Mouse (Mus musculus): Measurements from ENCODE around the gene Patz1.

Patz1 gene

DNA sequence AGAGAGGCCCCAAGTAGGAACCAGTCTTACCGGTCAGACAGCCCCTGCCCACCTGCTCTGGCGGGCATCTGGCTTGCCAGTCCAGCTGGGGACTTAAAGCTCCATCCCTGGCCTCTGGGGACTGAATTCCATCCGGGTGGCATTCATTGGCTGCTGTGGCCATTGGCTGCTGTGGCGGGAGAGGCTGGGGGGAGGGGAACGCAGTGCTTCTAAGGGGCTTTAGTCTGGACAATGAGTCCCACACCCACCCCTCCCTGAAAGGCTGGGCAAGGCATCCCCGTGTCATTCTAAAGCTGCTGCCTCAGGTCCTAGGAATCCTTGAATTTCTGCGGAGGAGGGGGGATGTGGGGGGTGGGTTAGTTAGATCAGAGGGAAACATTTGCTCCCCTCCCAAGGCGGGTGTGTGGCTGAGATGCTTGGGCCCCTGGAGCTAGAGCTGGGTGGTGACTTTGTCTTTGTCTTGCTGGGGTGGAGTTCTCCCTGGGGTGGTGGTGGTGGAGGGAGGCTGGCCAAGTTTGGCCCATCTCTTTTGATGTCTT, 4.1 kb downstream of the Patz1 start:
- DNase-seq: peak; percentile 72 to 80

- no peak for DNase-seq
Observed at GRCm38 (mm10) chr11:3293361-3293760, 4.7 kb downstream of the Patz1 start.

DNA sequence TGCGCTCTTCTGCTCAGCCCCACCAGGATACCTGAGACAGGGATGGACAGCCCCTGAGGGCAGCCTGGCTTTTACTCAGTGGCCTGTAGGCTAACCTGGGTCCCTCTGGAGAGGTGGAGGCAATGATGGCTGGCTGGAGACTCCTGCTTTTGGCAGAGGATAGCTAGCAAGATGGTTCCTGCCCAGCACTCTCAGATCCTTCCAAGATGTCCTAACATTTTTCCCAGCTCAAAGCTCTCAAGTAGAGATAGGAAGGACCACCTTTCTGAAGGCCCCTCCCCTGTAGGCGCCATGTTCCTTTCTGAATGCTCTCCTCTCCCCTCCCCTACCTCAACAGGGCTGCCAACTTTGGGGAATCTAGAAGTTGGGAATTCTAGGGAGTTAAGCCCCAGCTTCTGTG, 6.0 kb downstream of the Patz1 start:
- DNase-seq: no peak

DNA sequence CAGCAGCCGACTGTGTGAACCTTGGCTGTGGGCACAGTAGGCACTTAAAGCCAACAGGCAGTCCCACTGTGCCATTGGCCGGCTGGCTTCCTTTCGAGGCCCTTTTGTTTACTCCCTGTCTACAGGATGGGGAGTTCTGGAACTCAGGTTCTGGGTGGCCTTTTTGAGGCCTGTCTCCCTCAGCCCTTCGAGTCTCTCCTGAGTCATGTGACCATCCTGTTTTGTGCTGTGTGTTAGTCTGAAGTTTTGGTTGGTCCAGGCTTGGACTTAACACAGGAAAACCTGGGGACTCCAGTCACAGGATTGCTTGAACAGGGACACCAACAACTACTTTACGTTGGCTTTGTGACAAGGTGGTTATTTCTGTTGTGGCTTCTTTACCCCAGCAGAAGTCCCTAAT, 7.4 kb downstream of the Patz1 start:
- DNase-seq: no peak

DNA sequence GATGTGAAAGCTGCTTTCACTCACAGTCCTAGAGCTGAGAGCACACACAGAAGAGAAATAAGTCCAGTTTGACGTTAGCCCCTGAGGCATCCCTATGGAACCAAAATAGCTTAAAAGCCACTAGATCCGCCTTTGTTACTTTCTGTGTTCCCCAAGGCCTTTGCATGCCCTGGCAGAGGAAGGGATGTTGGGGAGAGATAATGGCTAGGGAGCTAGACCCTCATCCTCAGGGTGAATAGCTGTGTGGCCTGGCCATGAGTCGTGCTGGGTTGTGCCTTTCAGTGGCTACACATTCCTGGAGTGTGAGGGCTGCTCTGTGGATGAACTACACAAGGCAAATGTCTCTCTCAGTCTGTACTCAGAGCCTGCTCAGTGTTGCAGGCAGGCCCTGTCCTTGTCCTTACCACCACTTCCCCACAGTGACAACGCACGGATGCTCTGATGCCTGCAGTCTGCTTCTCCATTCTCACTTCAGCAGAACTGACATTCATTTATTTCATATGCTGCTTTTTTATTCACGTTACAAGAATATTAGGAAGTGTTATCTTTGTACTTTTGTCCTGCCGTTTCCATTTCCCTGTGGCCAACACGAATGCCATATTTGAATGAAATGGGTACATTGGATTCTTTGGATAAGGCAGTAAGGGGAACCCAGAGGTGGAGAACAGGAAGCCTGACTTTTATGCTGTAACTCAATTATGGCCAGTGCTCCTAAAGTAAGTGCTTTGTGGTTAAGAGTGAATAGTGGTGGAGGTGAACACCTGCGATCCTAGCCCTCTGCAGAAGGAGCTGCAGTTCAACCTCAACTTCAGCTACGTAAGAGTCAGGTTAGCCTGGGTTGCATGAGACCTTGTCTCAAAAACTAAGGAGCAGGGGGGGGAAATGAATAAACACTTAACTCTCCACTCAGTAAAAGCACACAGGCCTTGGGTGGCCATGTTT, 9.5 kb downstream of the Patz1 start:
- DNase-seq: no peak

GRCm38 (mm10) chr11:3298813-3299185, 10.1 kb downstream of the Patz1 start:
- DNase-seq: no peak

DNA sequence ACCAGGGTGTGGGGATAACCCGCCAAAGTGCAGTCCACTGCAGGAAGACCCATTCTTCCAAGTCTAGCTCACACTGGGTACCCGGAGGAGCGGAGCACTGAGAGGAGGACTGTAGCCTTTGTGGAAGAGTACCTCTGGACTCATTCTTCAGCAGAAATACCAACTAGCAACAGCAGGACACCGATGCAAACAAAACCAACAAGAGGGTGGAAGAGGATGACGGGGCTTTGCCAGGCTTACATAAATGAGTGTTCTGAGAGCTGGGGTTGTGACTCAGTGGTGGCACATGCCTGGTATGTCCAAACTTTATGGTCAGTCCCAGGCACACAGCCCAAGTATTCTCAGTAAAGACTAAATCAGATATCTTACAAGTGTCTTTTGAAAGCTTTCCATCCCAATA, 12.4 kb downstream of the Patz1 start:
- DNase-seq: no peak

DNA sequence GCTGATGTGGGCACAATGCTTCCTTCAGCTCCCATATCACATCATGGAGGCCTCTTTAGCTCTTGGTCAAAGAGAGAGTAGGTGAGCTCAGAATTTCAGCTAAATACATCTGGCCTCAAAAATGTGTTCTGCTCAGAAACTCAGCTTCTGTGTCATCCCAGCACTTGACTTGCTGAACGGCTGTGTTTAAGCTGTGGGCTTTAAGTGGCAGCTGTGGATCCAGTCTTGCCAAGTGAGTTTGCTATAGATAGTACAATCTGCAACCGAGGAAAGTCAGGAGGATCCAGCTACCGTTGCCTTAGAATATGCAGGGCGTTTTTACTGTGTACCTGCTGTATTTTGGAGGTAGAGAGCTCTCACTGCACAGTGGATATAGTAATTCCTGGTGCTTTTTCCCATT, 13.7 kb downstream of the Patz1 start:
- DNase-seq: no peak

DNA sequence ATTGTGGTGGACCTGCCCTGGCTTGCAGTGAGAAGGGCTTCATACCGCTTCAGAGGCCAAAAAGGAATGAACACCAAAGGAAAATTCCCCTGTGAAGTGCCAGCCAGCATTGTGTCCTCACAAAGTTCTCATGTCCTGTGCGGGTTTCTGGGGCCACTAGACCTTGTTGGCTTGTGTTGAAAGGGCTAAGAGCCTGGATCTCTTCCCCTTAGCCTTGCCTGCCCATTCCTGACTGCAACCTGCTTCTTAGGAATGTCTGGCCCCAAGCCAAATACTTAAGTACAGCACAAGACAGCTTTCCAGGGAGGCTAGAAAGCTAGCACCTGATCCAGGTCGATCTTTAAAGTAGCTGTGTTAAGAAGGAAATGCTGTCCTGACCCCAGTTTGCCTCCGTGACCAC, 14.1 kb downstream of the Patz1 start:
- DNase-seq: no peak

DNA sequence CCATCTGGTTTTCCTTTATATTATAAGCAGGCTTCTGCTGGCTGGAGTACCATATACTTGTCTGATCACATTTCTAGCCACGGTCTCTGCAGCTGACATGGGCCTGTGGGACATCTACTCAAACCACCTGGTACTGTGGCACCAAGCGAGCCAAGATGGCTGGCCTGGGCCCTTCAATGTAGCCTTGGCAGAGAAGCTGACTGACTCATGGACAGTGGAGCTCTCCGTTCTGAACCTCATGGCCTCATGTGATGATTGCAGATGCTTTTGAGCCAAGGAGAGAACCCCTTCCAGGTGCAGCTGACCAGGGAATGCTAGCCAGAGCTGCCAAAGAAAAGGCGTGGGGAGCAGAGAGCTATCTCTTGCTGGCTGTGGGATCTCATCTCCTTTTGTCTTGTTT, 17.1 kb downstream of the Patz1 start:
- DNase-seq: no peak

- DNase-seq: no peak
Observed at GRCm38 (mm10) chr11:3307875-3308274, 19.2 kb downstream of the Patz1 start.

- no peak for DNase-seq
Observed at GRCm38 (mm10) chr11:3309884-3310283, 21.2 kb downstream of the Patz1 start.

DNA sequence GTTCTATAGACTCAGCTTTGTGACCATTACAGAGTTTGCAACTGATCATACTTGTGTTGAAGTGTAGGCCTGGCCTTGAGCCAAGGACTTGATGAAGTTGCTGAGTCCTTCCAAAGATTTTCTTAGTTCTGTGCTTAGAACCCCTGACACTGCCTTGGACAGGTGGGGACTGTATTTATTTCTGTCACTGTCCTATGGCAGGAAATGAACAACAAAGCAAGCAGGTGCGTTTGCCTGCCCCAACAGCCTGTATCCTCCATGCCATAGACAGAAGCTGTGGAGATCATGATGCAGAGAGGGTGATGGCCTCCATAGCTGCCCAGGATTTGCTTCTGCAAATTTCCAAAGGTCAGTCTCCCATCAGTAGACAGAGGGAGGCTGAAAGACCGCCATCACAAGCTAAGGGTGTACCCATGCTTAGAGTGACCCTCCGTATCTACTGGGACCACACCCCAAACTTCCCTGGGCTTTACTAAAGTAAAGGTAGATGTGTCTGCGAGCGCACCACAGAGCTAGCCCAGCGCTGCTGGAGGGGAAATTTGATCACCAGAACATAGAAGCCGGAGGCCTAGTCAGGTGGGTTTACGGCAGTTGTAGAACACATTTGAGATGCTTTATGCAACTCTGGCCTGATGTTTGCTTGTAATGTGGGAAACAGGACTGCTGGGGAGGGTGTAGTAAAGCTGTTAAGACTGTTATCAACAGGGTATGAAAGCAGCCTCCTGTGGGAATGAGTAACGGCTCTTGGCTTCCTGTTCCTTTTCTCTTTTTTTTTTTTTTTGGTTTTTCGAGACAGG, 22.3 kb downstream of the Patz1 start:
- no peak for DNase-seq

GRCm38 (mm10) chr11:3311586-3312347, 23.1 kb downstream of the Patz1 start:
- DNase-seq: no peak

- no peak for DNase-seq
Observed at GRCm38 (mm10) chr11:3313294-3313693, 24.6 kb downstream of the Patz1 start.

- peak; percentile 79 to 85 for DNase-seq
Observed at GRCm38 (mm10) chr11:3314148-3314547, 25.5 kb downstream of the Patz1 start.

DNA sequence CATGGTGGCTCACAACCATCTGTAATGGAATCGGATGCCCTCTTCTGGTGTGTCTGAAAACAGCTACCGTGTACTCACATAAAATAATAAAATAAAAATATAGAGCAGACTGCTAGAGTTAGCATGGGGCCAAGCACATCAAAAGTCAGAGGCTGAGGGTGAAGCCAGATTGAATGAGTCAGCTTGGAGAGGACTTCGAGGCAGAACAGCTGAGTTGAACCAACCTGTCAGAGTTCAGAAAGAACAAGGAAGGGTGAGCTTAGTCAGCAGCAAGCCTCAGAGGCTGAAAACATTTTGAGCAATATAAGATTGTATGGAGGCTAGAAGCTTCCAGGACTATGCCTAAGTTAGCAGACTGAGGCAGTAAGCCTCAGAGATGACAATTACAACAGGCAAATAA, 29.6 kb downstream of the Patz1 start:
- DNase-seq: no peak

DNA sequence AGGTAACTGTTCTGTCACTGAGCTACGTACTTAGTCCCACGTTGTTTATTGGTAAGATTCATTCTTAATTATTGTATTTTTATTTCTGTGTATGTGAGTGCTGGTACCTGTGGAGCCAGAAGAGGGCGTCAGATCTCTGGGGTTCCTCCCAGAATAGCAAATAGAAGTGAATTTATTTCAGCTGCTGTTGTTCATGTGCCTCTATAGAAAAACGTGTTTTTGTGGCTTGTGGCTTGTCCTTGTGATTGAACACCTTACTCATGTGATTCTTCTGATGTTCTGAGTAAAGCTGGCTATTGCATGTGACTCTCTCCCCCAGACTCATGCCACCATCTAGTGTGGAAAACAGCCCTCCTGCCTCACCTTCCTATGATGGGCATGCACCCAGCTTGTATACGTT, 39.6 kb downstream of the Patz1 start:
- no peak for DNase-seq

GRCm38 (mm10) chr11:3328806-3329775, 40.4 kb downstream of the Patz1 start:
- no peak for DNase-seq

GRCm38 (mm10) chr11:3329891-3330451, 41.3 kb downstream of the Patz1 start, which contains the start of gene Pik3ip1:
Pik3ip1 (plus strand) TSS chr11:3330401.
- no peak for DNase-seq

DNA sequence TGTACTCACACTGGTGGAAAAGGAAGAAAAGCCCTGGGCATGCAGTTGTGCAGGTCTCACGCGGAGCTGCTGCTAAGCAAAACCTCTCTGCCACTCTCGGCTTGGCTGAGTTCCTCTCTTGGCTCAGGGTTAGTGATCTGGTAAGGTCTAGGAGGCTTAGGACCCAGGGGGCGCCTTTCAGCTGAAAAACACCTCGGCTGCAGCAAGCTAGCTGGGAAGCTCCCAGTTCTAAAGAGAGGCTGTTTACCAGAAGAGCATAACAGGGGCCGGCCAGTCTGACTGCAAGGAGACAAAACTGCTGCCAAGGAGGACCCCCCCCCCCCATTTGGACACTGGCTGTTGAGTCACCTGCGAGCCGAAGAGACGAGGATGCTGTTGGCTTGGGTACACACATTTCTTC, 41.9 kb downstream of the Patz1 start:
- DNase-seq: peak; percentile 81 to 89
